Mouse (Mus musculus) heart, postnatal 14 days (tissue): ENCODE results near the gene Gne. TPM values are rescaled to one million over a fixed set of nuclear protein-coding genes. Genes with fewer than 3 reads are reported as not detected.

Experiments used
- DNase-seq, 2 experiments: peaks; one replicate each; pipeline ENCODE4 v3.0.0; 2021 to 2022
- intact Hi-C: fragments of 180-260 bp; cut with DNase I; formaldehyde crosslinking; loops from one replicate; pipeline ENCODE4 v1.15.1; 2025
- total RNA-seq, 2 experiments: library from RNA; stranded (reverse); gene quantifications; 2 replicates each; pipeline ENCODE4 v1.2.3; 2021

Gne gene
- total RNA-seq, 2 experiments from 2014 or later = 27.4 to 28.4 TPM

DNA sequence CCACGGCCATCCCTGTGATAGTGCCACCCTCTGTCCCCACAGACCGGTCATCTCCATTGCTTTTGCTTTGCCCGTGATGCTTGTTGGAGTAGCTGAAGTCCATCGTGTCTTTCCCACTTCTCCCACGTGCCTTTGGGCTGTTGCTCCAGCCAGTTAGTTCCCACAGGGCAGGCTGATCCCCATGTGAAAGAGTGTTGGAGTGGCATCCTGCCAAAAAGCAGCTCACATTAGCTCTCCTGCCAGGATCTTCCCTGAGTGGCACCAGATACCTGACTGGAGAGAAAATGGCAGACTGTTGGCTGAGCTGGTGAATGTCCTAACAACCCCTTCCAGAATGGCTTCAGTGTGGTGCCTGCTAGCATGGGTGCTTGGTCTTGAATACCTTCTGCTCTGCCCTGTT, 52.5 kb downstream of the Gne start:
- peak; percentile 31 to 52 for DNase-seq
- intact Hi-C loops = no loop called here

DNA sequence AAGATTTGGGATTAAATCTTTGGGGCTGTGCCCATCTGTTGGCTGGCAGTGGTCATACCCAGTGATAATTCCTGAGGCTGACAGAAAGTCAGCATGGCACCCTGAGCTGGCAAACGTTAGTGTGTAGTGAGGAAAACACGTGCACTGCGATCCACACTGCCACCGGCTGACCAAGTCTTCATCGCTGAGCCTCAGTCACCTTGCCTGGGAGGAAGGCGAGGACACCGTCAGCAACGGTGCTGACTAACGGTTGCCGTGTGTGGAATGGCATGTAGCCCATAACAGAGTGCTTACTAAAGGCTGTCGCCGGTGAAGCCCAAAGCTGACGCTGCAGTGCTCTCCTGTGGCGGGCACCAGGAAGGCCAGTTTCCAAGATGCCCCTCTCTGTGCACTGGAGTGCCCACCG, 54.3 kb downstream of the Gne start:
- intact Hi-C loops = no loop called here

DNA sequence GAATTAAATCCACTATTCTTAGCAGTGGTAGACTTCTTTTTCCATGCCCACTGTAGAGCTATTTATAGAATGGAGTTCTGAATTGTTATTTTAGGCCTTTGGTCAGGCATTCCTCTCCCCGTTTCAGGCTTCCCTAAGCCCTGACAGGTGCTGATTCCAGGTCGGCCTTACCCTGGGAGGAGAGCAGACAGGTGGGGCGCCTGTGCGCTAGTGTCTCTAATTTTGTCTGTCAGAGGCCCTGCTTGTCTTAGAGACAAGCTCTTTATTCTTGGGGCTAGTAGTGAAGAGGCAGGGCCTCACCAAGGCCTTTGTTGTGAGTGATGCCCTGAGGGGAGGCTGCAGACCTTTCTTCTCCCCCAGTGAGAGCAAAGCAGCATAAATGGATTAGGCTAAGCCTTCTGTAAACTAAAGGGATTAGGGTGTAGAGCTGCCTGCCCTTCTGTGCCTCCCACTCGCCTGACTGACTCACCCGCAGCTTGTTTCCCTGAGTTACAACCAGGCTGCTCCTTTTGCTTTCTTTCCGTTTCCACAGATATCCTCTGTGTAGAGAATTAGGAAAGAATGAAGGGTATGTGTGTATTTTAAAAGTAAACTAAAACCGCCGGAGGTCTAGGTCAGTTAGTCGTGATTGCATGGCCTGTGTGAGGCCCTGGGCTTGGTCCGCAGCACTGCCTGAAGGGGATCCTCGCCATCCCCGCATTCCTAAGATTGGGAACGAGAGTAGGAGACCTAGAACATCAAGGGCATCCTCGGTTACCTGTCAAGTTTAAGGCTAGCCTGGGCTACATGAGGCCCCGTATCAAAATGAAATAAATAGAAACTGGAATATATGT, 55.5 kb downstream of the Gne start:
- peak in 1 of 2 experiments; percentile 20 for DNase-seq

More for the DNA sequence above, 54.3 kb downstream of the Gne start:
- DNase-seq = peak; percentile 26 to 51

DNA sequence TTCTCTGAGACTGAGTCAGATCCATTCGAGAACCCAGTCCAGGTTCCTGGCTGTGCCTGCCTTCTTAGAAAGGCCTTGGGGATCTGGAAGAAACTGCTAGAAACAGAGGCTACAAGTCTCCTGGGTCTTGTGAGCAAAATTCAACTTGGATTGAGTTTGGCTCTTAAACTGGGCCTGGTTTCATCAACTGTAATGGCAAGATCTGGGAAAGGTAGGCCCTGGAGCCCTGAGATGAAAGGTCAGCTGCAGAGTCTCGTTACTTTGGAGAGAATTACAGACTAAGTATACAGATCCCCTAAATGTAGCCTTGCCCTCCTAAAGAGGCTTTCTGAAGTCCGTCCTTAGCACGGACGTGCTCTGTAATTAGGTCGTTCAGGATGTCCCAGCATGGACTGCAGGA, 58.4 kb downstream of the Gne start:
- intact Hi-C loops = no loop called here
- DNase-seq = no peak

More for the DNA sequence above, 55.5 kb downstream of the Gne start:
- intact Hi-C loops = no loop called here

DNA sequence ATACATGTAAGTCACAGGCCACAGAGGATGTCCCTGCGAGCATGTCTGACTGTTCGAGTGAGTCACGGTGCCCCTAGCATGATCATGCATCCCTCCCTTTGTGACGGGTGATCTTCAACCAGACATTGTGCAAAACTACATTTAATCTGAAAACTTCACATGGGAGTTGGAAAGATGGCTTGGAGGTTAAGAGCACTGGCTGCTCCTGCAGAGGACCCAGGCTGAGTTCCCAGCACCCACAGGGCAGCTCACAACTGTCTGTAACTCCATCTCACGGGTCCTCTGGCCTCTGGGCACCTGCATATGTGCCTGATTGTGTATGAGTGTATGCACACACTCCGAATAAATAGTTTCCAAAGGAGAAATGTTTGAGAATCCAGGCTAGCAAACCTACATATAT, 59.7 kb downstream of the Gne start:
- intact Hi-C loops = no loop called here
- no peak for DNase-seq

DNA sequence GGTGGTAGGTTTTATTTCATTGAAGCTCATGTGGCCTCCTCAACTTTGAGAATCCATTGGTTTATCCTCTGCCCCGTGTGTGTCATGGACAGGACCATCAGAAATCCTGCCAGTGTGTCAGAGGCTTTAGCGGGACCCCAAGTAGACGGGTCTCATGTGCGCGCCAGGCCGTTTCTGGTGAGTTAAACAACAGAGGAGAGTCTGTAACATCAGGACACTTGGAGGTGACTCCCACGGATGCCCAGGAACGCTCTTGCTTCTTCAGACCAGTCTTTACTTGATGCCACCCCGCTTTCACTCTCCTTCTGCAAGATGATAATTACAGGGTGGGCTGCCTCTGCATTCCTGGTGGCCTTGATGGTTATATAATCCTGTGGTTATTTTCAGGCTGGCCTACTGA, 60.3 kb downstream of the Gne start:
- DNase-seq = no peak
- intact Hi-C loops = no loop called here

DNA sequence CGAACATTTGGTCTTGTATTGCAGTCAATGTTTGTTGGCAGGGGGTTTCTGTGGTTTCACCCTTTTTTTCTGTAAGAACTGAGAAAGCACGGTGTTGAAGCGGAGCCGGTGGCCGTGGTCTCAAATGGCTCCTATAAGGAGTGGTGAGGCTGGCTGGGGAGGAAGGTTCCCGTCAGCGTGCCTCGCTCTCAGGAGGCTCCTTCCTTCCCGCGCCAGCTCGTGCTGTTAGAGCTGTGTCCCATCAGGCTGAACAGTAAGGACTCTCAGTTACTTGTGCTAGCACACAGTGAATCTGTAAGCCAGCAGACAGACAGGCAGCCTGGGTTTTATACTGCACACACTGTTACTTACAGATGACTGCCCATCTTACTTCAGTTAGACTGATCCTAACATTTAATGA, 61.2 kb downstream of the Gne start:
- intact Hi-C loops = no loop called here
- no peak for DNase-seq

DNA sequence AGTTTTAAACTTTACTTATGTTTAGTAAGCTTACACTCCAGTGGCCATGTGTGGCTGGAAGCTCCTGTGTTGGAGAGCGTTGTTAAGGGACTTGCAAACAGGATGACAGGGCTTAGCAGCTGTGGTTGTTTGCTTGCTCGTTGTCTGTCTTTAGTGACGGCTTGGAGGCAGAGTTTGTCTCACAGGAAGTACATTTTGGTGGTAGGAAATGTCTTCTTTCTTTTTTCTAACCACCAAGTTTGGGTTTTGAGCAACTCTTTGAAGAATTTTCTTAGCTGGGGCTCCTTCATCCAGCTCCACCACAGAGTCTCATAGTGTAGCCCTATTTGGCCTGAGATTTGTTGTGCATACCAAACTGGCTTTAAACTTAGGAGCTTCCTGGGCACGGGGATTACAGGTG, 61.7 kb downstream of the Gne start:
- intact Hi-C loops = no loop called here
- no peak for DNase-seq

DNA sequence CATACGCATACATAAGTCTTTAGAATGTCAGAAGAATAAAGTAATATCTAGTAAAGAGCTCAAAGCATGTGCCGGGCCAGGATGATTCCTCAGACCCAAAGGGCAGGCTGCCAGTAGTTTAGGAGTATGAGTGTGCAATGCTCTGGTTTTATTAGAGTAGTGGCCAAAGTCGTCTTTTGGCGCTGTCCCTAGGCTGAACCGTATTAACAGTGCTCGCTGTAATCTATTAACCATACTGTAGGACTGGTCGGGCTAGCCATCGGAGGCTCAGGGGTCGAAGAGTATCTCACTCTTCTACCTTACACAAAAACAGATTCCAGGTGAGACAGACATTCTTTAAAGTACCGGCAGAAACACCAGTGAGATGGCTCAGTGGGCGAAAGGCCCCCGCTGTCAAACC, 67.2 kb downstream of the Gne start:
- intact Hi-C loops = no loop called here
- DNase-seq = no peak

DNA sequence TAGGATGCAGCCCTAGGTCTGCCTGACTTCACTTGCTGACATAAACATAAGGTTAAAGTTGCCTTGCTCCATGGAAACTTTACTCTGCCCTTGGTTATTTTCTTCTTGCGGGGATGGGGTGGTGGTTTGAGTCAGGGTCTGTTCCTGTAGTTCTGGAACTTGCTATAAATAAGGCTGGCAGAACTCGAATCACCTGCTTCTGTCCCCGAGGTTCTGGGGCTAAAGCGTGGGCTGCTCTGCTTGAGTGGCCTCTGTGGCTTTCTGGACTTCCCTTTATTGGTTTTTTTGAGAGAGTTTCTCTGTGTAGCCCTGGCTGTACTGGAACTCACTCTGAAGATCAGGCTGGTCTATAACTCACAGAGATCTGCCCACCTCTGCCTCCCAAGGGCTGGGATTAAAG, 67.9 kb downstream of the Gne start:
- no peak for DNase-seq
- intact Hi-C loops = no loop called here

DNA sequence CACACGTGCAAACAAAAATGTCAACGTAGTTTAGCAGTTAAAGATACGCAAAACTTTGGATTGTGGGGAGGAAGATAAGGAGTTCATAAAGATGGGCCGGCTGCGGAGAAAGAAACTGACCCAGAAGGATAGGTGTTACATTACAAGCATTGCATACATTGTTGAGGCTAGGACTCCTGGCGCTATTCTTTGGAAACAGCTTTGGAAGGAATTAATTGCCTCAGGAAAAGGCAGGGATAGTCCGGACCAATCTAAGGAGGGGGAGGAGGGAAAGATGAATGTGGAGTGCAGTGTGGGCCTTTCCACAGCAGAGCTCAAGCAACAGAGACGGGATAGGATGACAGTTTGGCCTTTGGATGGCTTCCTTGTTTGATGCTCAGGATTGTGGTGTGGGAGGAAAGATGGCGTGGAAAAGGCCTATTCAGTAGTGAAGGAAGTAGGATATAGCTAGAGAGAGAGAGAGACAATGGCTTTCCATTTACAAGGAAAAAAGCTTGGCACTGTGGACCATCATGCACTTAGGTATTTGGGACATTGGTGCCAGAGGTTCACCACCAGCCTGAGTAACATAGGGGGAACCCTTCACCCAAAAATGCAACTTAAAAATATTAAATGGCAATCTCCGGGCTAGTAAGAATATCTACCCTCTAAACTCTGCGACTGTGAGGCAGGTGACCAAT, 70.4 kb downstream of the Gne start:
- intact Hi-C loops = no loop called here
- DNase-seq = no peak

DNA sequence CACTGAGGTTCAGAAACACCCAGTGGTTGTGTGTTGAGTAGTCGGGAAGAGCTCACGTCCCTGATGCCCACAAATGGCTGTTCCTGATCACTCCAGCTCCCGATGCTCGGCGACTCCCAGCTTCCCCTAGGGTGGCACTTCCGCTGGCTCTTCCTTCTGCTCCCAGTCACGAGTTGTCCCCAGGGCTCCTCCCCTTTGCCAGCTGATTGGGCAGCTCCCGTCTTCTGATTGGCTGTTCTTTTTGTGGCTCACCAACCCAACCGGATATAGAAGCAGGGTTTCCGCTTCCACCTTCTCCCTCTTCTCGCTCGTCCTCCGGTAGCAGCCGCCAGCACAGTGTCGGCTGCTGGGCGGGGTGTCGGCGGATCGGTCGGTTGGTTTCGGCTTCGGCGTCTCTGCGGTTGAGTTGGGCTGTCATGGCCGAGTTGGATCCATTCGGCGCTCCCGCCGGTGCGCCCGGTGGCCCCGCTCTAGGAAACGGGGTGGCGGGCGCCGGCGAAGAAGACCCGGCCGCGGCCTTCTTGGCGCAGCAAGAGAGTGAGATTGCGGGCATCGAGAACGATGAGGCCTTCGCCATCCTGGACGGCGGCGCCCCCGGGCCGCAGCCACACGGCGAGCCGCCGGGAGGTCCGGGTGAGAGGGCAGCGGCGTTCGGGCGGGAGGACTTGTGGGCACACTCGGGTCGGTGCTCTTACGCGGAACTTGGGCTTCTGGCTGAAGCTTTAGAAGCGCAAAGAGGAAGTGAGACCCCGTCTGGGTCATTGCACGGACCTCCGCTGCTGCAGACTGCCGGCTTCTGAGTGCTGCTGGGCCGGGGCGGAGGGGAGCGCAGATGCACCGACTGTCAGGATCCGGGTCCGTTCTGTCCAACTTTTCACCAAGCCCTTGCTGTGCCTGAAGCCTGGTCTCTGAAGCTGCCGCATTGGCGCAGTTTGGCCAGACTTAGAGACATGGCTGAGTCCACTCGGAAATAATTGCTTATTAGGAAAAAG, 71.3 kb downstream of the Gne start:
- intact Hi-C loops = no loop called here
- peak; percentile 88 to 90 for DNase-seq

DNA sequence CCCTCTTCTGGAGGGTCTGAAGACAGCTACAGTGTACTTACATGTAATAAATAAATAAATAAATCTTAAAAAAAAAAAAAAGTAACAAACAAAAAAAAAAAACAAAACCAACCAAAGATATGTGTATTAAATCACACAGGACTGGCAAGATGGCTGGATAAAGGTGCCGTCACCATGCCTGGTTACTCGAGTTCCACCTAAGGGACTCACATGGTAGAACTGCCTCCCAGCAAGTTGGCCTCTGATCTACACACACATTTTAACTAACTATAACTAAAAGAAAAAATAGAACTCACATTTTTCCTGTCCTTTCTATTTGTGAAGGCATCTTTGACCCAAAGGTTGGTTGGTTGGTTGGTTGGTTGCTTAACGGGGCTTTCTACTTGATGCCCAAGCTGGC, 72.2 kb downstream of the Gne start:
- no peak for DNase-seq
- intact Hi-C loops = no loop called here

DNA sequence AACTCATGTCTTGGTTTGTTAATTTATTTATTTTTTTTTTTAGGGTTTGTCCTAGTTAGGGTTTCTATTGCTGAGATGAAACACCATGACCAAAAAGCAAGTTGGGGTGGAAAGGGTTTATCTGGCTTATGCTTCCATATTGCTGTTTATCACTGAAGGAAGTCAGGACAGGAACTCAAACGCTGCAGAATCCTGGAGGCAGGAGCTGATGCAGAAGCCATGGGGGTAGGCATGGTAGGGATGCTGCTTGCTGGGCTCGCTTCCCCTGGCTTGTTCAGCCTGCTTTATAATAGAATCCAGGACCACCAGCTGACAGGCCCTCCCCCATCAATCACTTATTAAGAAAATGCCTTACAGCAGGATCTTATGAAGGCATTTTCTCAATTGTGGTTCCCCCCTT, 73.1 kb downstream of the Gne start:
- no peak for DNase-seq
- intact Hi-C loops = no loop called here

DNA sequence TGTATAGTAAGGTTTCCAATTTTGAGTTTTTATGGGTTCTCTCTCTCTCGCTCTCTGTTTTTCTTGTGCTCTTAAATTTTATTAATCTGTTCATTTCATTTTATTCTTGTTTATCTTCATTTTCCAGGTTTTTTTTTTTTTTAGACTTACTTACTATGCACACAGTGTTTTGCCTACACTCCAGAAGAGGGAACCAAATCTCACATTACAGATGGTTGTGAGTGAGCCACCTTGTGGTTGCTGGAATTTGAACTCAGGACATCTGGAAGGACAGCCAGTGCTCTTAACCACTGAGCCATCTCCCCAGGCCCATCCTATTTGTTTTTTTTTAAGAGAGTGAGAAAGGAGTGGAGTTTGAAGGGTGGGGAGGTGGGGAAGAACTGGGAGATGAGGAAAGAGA, 73.8 kb downstream of the Gne start:
- intact Hi-C loops = no loop called here
- no peak for DNase-seq

DNA sequence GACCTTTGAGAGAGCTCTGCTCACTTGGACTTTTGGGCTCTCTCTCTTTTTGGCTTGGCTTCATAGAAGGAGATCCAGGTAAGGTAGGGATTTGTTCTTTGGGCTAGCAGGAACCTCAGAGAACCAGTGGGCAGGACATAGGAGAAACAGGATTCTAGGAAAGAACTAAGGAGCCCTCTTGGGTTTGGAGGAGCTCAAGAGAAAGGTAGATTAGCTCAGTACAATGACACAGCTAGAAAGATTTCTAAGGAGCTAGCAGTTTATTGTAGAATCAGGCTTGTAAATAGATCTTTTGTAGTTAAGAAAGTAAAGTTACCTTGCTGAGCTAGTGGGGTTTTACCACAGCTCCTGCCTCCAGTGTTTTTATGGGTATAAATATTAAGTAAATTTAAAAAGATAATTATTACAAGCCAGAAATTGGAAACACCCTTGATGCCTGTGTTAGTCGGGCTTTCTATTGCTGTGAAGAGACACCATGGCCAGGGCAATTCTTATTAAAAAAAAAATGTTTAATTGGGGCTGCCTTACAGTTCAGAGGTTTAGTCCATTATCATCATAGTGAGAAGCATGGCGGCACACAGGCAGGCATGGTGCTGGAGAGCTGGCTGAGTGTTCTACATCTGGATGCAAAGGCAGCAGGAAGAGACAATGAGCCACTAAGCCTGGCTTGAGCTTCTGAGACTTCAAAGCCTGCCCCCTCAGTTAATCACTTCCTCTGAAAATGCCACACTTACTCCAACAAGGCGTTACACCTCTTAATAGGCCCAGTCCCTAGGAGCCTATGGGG, 79.2 kb downstream of the Gne start:
- intact Hi-C loops = no loop called here
- no peak for DNase-seq

DNA sequence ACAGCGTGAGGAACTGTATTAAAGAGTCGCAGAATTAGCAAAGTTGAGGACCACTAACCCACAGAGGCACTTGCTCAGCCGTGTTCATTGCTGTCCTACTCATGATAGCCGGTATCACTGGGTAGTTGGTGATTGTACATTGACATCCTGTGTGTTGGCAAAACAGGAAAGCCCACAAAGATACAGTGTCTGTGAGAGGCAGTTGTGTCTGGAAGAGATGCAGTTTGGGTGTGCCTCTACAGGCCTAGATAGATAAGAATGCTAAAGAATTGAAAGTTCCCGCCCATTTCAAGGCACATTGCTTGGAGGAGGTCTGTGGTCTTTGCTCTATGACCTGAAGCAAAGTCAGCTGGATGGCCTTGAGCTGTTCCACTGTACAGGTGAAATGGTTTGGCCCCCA, 79.9 kb downstream of the Gne start, which contains the start of gene Clta:
TSS of gene Clta (plus strand) at position 327 of the 400 bp plus-strand sequence.
- intact Hi-C loops = no loop called here
- DNase-seq = no peak

DNA sequence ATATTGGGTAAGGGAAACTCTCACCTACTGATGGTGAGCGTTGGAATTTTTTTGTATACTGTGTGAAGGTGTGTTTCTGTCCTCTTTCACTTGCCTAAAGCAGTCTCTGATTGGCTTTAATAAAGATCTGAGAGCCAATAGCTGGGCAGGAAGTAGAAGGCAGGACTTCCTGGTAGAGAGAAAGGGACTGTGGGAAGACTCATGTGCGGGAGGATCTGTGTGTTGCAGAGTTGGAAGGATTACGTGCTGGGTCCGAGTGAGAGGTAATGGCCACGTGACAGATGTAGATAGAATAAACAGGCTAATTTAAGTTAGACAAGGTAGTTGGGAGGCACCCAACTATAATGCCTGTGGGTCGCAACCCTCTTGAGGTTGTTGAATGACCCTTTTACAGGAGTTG, 80.4 kb downstream of the Gne start:
- no peak for DNase-seq
- intact Hi-C loops = no loop called here

DNA sequence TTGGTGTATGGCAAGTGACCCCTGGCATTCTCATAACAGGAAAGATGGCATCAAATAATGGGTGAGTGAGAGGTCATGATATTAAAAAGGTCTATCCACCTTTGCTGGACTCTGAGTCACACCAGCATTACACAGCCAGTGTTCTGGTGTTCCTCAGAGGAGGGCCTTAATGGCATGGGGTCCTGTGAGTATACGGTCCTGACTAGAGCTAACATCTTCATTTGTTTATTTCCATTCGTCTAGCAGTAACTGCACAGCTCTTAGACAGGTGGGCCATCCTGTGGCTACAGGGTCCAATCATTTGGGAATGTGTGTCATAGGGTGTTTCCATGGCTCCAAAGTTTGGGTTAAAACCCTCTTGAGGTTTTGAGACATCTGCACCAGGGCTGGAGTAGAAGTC, 89.6 kb downstream of the Gne start:
- intact Hi-C loops = no loop called here
- no peak for DNase-seq

DNA sequence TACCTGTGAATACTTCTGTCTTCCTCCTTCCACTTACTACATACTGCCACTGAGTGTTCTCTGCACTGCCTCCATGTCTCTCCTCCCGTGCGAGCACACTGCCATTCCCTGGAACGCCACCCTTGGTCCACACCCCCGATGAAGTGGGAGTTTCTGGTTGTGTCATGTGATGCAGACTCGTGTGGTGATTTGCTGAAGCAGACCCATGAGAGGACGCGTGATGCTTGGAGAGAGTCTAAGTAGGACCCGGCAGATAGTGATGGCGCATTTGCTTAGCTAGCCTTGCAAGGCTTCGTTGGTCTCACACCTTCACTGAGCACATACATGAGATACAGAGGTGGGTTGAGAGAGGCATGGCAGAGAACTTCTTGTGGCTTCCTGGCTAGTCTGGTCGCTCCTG, 90.9 kb downstream of the Gne start:
- intact Hi-C loops = no loop called here
- no peak for DNase-seq
